Mouse (Mus musculus): ENCODE results near the gene Olfr307.

DNA sequence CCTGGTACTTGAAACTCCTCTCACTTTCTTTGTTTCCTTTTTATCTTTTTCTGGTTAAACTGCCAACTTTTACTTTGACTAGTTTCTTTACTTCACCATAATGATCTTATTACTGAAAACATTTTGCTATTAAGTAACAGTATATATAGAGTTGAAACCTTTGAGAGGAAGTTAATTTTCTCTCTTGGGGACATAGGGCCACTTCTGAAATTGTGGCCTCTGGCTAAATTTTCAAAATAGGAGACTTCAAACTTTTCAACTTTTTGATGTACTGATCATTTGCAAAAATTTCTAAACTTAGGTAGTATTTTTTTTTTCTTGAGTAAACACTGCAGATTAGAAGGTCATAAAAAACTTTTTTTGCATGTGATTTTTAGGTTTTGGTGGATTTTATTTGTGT lies 11.9 kb downstream of the Olfr307 start, which contains the start of gene Olfr308:
- no peak for TF ChIP-seq CTCF (IDR thresholded peaks at IDR 0.05)
- TF ChIP-seq EP300 (IDR thresholded peaks at IDR 0.05) = no peak

Measured in lung, postnatal 0 days (tissue).